Mouse (Mus musculus) olfactory bulb, adult 2 months (tissue): ENCODE data around the gene Myo6.

Experiments used
- CTCF ChIP-seq: fragments of 200-500 bp; IDR thresholded peaks from 2 replicates; pipeline ENCODE4 v1.5.1; 2012; ENCODE audit warnings: low read depth, mild to moderate bottlenecking, low read length, moderate library complexity; ENCODE audit not compliant: insufficient read depth
- POLR2A ChIP-seq: fragments of 200-500 bp; IDR thresholded peaks from 2 replicates; pipeline ENCODE4 v1.6.1; 2012; ENCODE audit warnings: mild to moderate bottlenecking, low read depth, low read length, moderate library complexity; ENCODE audit not compliant: insufficient read depth

DNA sequence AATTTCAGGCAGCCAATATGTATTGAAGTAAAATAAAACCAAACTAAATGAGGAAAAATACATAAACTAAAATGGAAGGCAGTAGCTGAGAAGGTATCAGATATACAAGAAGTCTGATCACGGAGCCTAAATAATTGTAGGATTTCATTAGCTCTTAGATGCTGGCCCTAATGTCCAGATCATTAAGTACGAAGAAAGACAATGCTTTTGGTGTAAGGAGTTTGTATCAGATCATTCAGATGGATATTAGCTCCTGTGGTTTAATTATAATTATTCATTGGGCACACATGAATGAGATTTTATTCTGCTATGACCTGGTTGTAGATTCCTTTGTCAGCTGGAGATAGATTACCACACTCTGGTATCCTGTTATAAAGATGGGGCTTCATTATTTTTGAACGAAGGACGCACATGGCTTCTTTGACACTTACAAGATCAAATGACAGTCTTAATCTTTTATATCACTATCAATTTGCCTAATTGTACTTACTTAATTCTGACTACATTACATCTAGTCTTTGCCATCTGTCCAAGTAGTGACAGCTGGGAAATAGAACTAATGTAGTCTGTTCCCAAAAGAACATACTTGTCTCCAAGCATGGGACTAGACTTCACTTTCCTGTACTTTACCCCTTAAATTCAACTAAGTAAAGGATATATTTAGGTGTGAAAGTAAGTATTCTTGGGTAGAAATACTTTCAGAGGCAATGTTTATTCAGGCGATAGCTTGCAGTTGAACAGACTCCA is 61.9 kb downstream of the Myo6 start:
- TF ChIP-seq POLR2A = no peak
- no peak for TF ChIP-seq CTCF
